Mouse (Mus musculus) myocyte (in vitro differentiated cells): ENCODE results near the gene 1600014C10Rik.

Source experiments
- CEBPB ChIP-seq: IDR thresholded peaks from 2 replicates; pipeline ENCODE4 v1.6.1; 2011; ENCODE audit warnings: mild to moderate bottlenecking, moderate library complexity; ENCODE audit not compliant: poor library complexity, insufficient read depth, severe bottlenecking
- E2F4 ChIP-seq: IDR thresholded peaks from one replicate; pipeline ENCODE4 v1.6.1; 2011; ENCODE audit warnings: mild to moderate bottlenecking, control low read depth, moderate library complexity; ENCODE audit not compliant: insufficient read depth
- MAX ChIP-seq: IDR thresholded peaks from one replicate; pipeline ENCODE4 v1.6.1; 2011; ENCODE audit warnings: low read depth, mild to moderate bottlenecking, control low read depth
- MYOD1 ChIP-seq, 3 experiments: IDR thresholded peaks; one replicate each; pipeline ENCODE4 v1.6.1; 2011; ENCODE audit warnings: control low read depth in 2 of 3, low read depth in 2 of 3, mild to moderate bottlenecking in 2 of 3, moderate library complexity in 1 of 3; ENCODE audit not compliant: insufficient read length in 2 of 3, control insufficient read depth in 1 of 3
- POLR2A ChIP-seq: IDR thresholded peaks from one replicate; pipeline ENCODE4 v1.6.1; 2011; ENCODE audit warnings: low read depth, mild to moderate bottlenecking, control low read depth, moderate library complexity; ENCODE audit not compliant: insufficient read length
- POLR2AphosphoS2 ChIP-seq: IDR thresholded peaks from one replicate; pipeline ENCODE4 v1.6.1; 2011; ENCODE audit warnings: low read depth, control low read depth; ENCODE audit not compliant: insufficient read length
- REST ChIP-seq: IDR thresholded peaks from one replicate; pipeline ENCODE4 v1.6.1; 2011; ENCODE audit warnings: mild to moderate bottlenecking, control low read depth, moderate library complexity; ENCODE audit not compliant: insufficient read depth, insufficient read length
- TCF12 ChIP-seq: IDR thresholded peaks from one replicate; pipeline ENCODE4 v1.6.1; 2011; ENCODE audit warnings: mild to moderate bottlenecking, control low read depth; ENCODE audit not compliant: poor library complexity, insufficient read depth, severe bottlenecking
- TCF3 ChIP-seq: IDR thresholded peaks from one replicate; pipeline ENCODE4 v1.6.1; 2011; ENCODE audit warnings: low read depth, control low read depth; ENCODE audit not compliant: insufficient read length
- USF1 ChIP-seq: IDR thresholded peaks from one replicate; pipeline ENCODE4 v1.6.1; 2011; ENCODE audit warnings: low read depth, mild to moderate bottlenecking, control low read depth, moderate library complexity

GRCm38 (mm10) chr7:38226226-38226625, 43.2 kb downstream of the 1600014C10Rik start:
- TF ChIP-seq POLR2A (no peak), POLR2AphosphoS2 (no peak), TCF12 (no peak), USF1 (no peak), MAX (no peak), TCF3 (no peak), E2F4 (no peak), CEBPB (no peak), MYOD1 (IDR thresholded peaks at IDR 0.05; ENCODE audit: control insufficient read depth in 1 of 3, insufficient read length in 2 of 3, low read depth in 2 of 3) (no peak), REST (no peak)
